9 mouse cellular contexts compared by ENCODE assay signal in genomic region chr7:46009578-46009977, GRCm38 (mm10). TPM values are rescaled to one million over a fixed set of nuclear protein-coding genes. Genes with fewer than 3 reads are reported as not detected.
A peak's percentile ranks its signal among the peaks of the same experiment; 100 is the strongest.
DNase-seq lines count a peak whose midpoint lies in the region; ATAC-seq and TF ChIP-seq lines count a peak whose summit lies in the region.
"Had no signal": no experiment of that assay in that cellular context is flagged by ENCODE, and none has a peak within 500 bp of the region (broad histone marks: within the 10 kb centered on the region; RNA-seq: fewer than 3 reads in every experiment).

No protein-coding gene starts in this region.

- H3K79me2 ChIP-seq in CH12.LX (replicated peaks; ENCODE audit: control insufficient read depth, extremely low read depth, insufficient read depth, poor library complexity, severe bottlenecking): no peaks in the 10 kb centered on the region

- TF ChIP-seq RAD21 in CH12.LX (IDR thresholded peaks at IDR 0.05; ENCODE audit: low read depth, low read length): peak; percentile 95

- peak; percentile 60 to 97 for TF ChIP-seq CTCF in CH12.LX (conservative IDR thresholded peaks at IDR 0.05 in 1 of 2, IDR thresholded peaks at IDR 0.05 in 1 of 2; ENCODE audit: low read depth in 2 of 2, low read length in 2 of 2)
- peak; percentile 66 for TF ChIP-seq CTCF in kidney, adult 2 months (conservative IDR thresholded peaks at IDR 0.05; ENCODE audit: insufficient read depth, insufficient read length, low read depth, low read length)

- peak; percentile 52 for ATAC-seq in activated CD4-positive, CD25-positive, alpha-beta regulatory T cell, adult 4 months
- peak; percentile 30; the same call in 1 of the 2 replicates for ATAC-seq in limb, embryonic 13.5 days (ENCODE audit: low FRiP score, low read depth)
- ATAC-seq in neural tube, embryonic 15.5 days (ENCODE audit: low FRiP score): peak; percentile 66; the same call in 1 of the 2 replicates

- H3K4me1 ChIP-seq in CH12.LX (ENCODE audit: control insufficient read depth in 1 of 2, insufficient read depth in 2 of 2): peaks cover 13 to 30% of the 10 kb centered on the region in 2 experiments
- H3K4me1 ChIP-seq in kidney, adult 2 months (ENCODE audit: control insufficient read depth, insufficient read depth, low read length): no peaks in the 10 kb centered on the region
- H3K4me1 ChIP-seq in limb, embryonic 13.5 days: peaks cover 18% of the 10 kb centered on the region
- H3K4me1 ChIP-seq in neural tube, embryonic 15.5 days: 0 out of 2 replicates have a peak, but pooled peaks cover 6% of the 10 kb centered on the region

- H3K9me3 ChIP-seq in CH12.LX (replicated peaks; ENCODE audit: low read length): no peaks in the 10 kb centered on the region
- H3K9me3 ChIP-seq in limb, embryonic 13.5 days: no peaks in the 10 kb centered on the region
- H3K9me3 ChIP-seq in neural tube, embryonic 15.5 days (replicated peaks): no peaks in the 10 kb centered on the region
- H3K9me3 ChIP-seq: lung, embryonic 15.5 days had no signal

- H3K27me3 ChIP-seq in CH12.LX (replicated peaks): no peaks in the 10 kb centered on the region
- no peaks in the 10 kb centered on the region for H3K27me3 ChIP-seq in kidney, adult 2 months (replicated peaks; ENCODE audit: control insufficient read depth, insufficient read depth, low read length)
- no peaks in the 10 kb centered on the region; the same call in 1 of the 2 replicates for H3K27me3 ChIP-seq in limb, embryonic 13.5 days
- H3K27me3 ChIP-seq in neural tube, embryonic 15.5 days (replicated peaks): no peaks in the 10 kb centered on the region
- H3K27me3 ChIP-seq: lung, embryonic 15.5 days had no signal

- no peak overlapping the region for H3K9ac ChIP-seq in CH12.LX (ENCODE audit: insufficient read depth, low read depth)
- H3K9ac ChIP-seq in limb, embryonic 13.5 days: no peak overlapping the region
- H3K9ac ChIP-seq in neural tube, embryonic 15.5 days (replicated peaks): no peak overlapping the region
- H3K9ac ChIP-seq: lung, embryonic 15.5 days had no signal

- no peak overlapping the region for H3K4me2 ChIP-seq in CH12.LX (ENCODE audit: insufficient read depth, low read depth, poor library complexity, severe bottlenecking)
- no peak overlapping the region for H3K4me2 ChIP-seq in limb, embryonic 13.5 days (replicated peaks)
- no peak overlapping the region for H3K4me2 ChIP-seq in neural tube, embryonic 15.5 days
- H3K4me2 ChIP-seq: lung, embryonic 15.5 days had no signal

- dilution Hi-C loops in CH12.LX (cut with MboI; ENCODE audit: extremely low pct_ligation_motif_present, extremely low pct_unique_long_range_greater_than_20kb, low sequenced_read_pairs): no loop called here

- 7% methylated on average over 5 of the region's 5 CpGs for WGBS in kidney, adult 2 months
- WGBS in limb, embryonic 13.5 days: 16% methylated on average over 5 of the region's 5 CpGs
- 26% methylated on average over 5 of the region's 5 CpGs for WGBS in neural tube, embryonic 15.5 days

- H3K4me3 ChIP-seq in CH12.LX (replicated peaks in 1 of 3; ENCODE audit: low read depth in 2 of 3, low read length in 2 of 3, poor library complexity in 1 of 3): no peak overlapping the region
- no peak overlapping the region for H3K4me3 ChIP-seq in kidney, adult 2 months (ENCODE audit: insufficient read depth, low read depth, low read length)
- no peak overlapping the region for H3K4me3 ChIP-seq in limb, embryonic 13.5 days
- H3K4me3 ChIP-seq in neural tube, embryonic 15.5 days (replicated peaks): no peak overlapping the region
- H3K4me3 ChIP-seq: lung, embryonic 15.5 days had no signal

- in situ Hi-C loops in CH12.LX (cut with MboI; ENCODE audit: low pct_ligation_motif_present, low pct_unique_long_range_greater_than_20kb, low sequenced_read_pairs): loop anchor here (10.0 kb wide), 1 partner anchor 275 kb away; no protein-coding TSS in a partner anchor

- H3K27ac ChIP-seq in CH12.LX (ENCODE audit: insufficient read depth, low read depth): no peak overlapping the region
- no peak overlapping the region for H3K27ac ChIP-seq in kidney, adult 2 months (ENCODE audit: insufficient read depth, low read depth, low read length)
- H3K27ac ChIP-seq in limb, embryonic 13.5 days: no peak overlapping the region
- no peak overlapping the region for H3K27ac ChIP-seq in neural tube, embryonic 15.5 days (replicated peaks)
- H3K27ac ChIP-seq: lung, embryonic 15.5 days had no signal

- DNase-seq in CH12.LX (ENCODE audit: extremely low read depth): peak; percentile 78
- peak; percentile 56 to 72 for DNase-seq in cerebellum, postnatal 36 days
- DNase-seq in frontal cortex, postnatal 36 days (ENCODE audit: low spot score in 2 of 2): peak; percentile 62 to 83
- DNase-seq in kidney, adult 2 months: peak; percentile 70
- DNase-seq in thymus, postnatal 4 days: peak; percentile 68

- no peak for TF ChIP-seq POLR2A in CH12.LX (IDR thresholded peaks at IDR 0.05; ENCODE audit: low read depth, low read length)
- no peak for TF ChIP-seq POLR2A in kidney, adult 2 months (IDR thresholded peaks at IDR 0.05; ENCODE audit: low read depth, low read length)

- peaks cover 0 to 6% of the 10 kb centered on the region in 2 experiments for H3K36me3 ChIP-seq in CH12.LX (replicated peaks in 1 of 2; ENCODE audit: control insufficient read depth in 1 of 2, insufficient read depth in 1 of 2, low read length in 1 of 2)
- no peaks in the 10 kb centered on the region for H3K36me3 ChIP-seq in kidney, adult 2 months (ENCODE audit: control insufficient read depth, insufficient read depth, low read length)
- H3K36me3 ChIP-seq in limb, embryonic 13.5 days: no peaks in the 10 kb centered on the region
- no peaks in the 10 kb centered on the region for H3K36me3 ChIP-seq in neural tube, embryonic 15.5 days
- H3K36me3 ChIP-seq: lung, embryonic 15.5 days had no signal

- no peak for TF ChIP-seq EP300 in CH12.LX (IDR thresholded peaks at IDR 0.05; ENCODE audit: low read length)

TF ChIP-seq in CH12.LX, 34 proteins besides CTCF, POLR2A, EP300 and RAD21 (continues in another document):
- no peak for TF ChIP-seq MYC (IDR thresholded peaks at IDR 0.05; ENCODE audit: low read depth, low read length)
- no peak for TF ChIP-seq MEF2A (IDR thresholded peaks at IDR 0.05; ENCODE audit: borderline replicate concordance, low read depth, low read length)
- TF ChIP-seq ZMIZ1 (IDR thresholded peaks at IDR 0.05; ENCODE audit: low read depth, low read length): no peak
- TF ChIP-seq BHLHE40 (IDR thresholded peaks at IDR 0.05; ENCODE audit: low read depth, low read length): no peak
- no peak for TF ChIP-seq GABPA (IDR thresholded peaks at IDR 0.05; ENCODE audit: insufficient replicate concordance, low read depth, low read length)
- no peak for TF ChIP-seq UBTF (IDR thresholded peaks at IDR 0.05; ENCODE audit: low read depth, low read length)
- TF ChIP-seq HCFC1 (IDR thresholded peaks at IDR 0.05; ENCODE audit: low read depth, low read length): no peak
- no peak for TF ChIP-seq ETS1 (conservative IDR thresholded peaks at IDR 0.05; ENCODE audit: low read depth, low read length)
- no peak for TF ChIP-seq ZKSCAN1 (IDR thresholded peaks at IDR 0.05; ENCODE audit: borderline replicate concordance, low read depth, low read length)
- TF ChIP-seq MAX (IDR thresholded peaks at IDR 0.05; ENCODE audit: low read length): no peak
- no peak for TF ChIP-seq POLR2AphosphoS2 (IDR thresholded peaks at IDR 0.05; ENCODE audit: low read depth, low read length)
- no peak for TF ChIP-seq MXI1 (IDR thresholded peaks at IDR 0.05; ENCODE audit: low read depth, low read length)
- TF ChIP-seq KAT2A (IDR thresholded peaks at IDR 0.05; ENCODE audit: insufficient replicate concordance, low read length): no peak
- peak; percentile 35; the same call in 1 of the 2 replicates for TF ChIP-seq NELFE (IDR thresholded peaks at IDR 0.05; ENCODE audit: low read depth, low read length)
- no peak for TF ChIP-seq CHD2 (IDR thresholded peaks at IDR 0.05; ENCODE audit: low read length)
- no peak for TF ChIP-seq JUN (IDR thresholded peaks at IDR 0.05; ENCODE audit: insufficient read depth, low read depth, low read length)
- peak; percentile 73 for TF ChIP-seq ZC3H11A (IDR thresholded peaks at IDR 0.05; ENCODE audit: low read depth, low read length)
- no peak for TF ChIP-seq NRF1 (IDR thresholded peaks at IDR 0.05; ENCODE audit: low read depth, low read length)
- no peak for TF ChIP-seq E2F4 (IDR thresholded peaks at IDR 0.05; ENCODE audit: insufficient replicate concordance, low read depth, low read length)
- TF ChIP-seq SMC3 (IDR thresholded peaks at IDR 0.05; ENCODE audit: low read depth, low read length): peak; percentile 92
- peak; percentile 76 for TF ChIP-seq ZNF384 (IDR thresholded peaks at IDR 0.05; ENCODE audit: low read depth, low read length)
- TF ChIP-seq SIN3A (IDR thresholded peaks at IDR 0.05; ENCODE audit: low read length): 0 out of 2 replicates have a peak, but pooled peaks have one; percentile 42
- TF ChIP-seq CHD1 (IDR thresholded peaks at IDR 0.05; ENCODE audit: low read depth, low read length): no peak
- no peak for TF ChIP-seq RCOR1 (conservative IDR thresholded peaks at IDR 0.05; ENCODE audit: low read depth, low read length)
- no peak for TF ChIP-seq MAFK (IDR thresholded peaks at IDR 0.05; ENCODE audit: insufficient replicate concordance, low read length)
- TF ChIP-seq PAX5 (IDR thresholded peaks at IDR 0.05; ENCODE audit: low read length): no peak
- no peak for TF ChIP-seq MAZ (IDR thresholded peaks at IDR 0.05; ENCODE audit: low read depth, low read length)
- no peak for TF ChIP-seq TCF12 (IDR thresholded peaks at IDR 0.05; ENCODE audit: low read depth, low read length)

RNA-seq across cellular contexts. Expression of gene Abcc6, which starts 20.5 kb away (rescaled TPM):
- 9.0 and 10.5 TPM in 2 replicates for total RNA-seq in CH12.LX (2012; rRNA removed)
- 2.2 and 7.8 TPM in 2 replicates for total RNA-seq in CH12.LX (2014; rRNA removed)
- 6.4 and 7.4 TPM in 2 replicates for polyA plus RNA-seq in CH12.LX (2012; ENCODE audit: insufficient read length, low read depth)
- not detected for polyA plus RNA-seq in activated CD4-positive, CD25-positive, alpha-beta regulatory T cell, adult 4 months (2017; shearing (Covaris generic))
- polyA plus RNA-seq in kidney, adult 2 months (2012; rRNA removed): 13.2 and 21.1 TPM in 2 replicates
- 0.19 and 0.50 TPM in 2 replicates for polyA plus RNA-seq in limb, embryonic 13.5 days (2015; fragmentation: Nextera tagmentation; extraction: Ambion mirVana)
- 0.56 and 0.75 TPM in 2 replicates for polyA plus RNA-seq in neural tube, embryonic 15.5 days (2015; fragmentation: Nextera tagmentation; extraction: Ambion mirVana)

RNA-seq across cellular contexts. Expression of gene Nomo1, which starts 23.9 kb away (rescaled TPM):
- total RNA-seq in CH12.LX (2012; rRNA removed): 89.6 and 102 TPM in 2 replicates
- 41.9 and 43.4 TPM in 2 replicates for total RNA-seq in CH12.LX (2014; rRNA removed)
- 97.8 and 103 TPM in 2 replicates for polyA plus RNA-seq in CH12.LX (2012; ENCODE audit: insufficient read length, low read depth)
- 10 to 100 TPM; 17.1 to 20.4 TPM for polyA plus RNA-seq in activated CD4-positive, CD25-positive, alpha-beta regulatory T cell, adult 4 months (2017; shearing (Covaris generic))
- polyA plus RNA-seq in kidney, adult 2 months (2012; rRNA removed): 36.4 and 36.8 TPM in 2 replicates
- 24.3 and 26.5 TPM in 2 replicates for polyA plus RNA-seq in limb, embryonic 13.5 days (2015; fragmentation: Nextera tagmentation; extraction: Ambion mirVana)
- 43.6 and 48.0 TPM in 2 replicates for polyA plus RNA-seq in neural tube, embryonic 15.5 days (2015; fragmentation: Nextera tagmentation; extraction: Ambion mirVana)
